Mouse (Mus musculus) B cell, adult (primary cell): Measurements from ENCODE around the gene Olfr141. TPM values are rescaled to one million over a fixed set of nuclear protein-coding genes. Genes with fewer than 3 reads are reported as not detected.

Experiments used
- total RNA-seq: library from RNA; stranded (reverse); gene quantifications from 4 replicates; pipeline ENCODE4 v1.2.4, GENCODE M21; 2023; ENCODE audit not compliant: inconsistent age

The Olfr141 gene
- total RNA-seq: not detected in 4 replicates

GRCm38 (mm10) chr2:86809918-86810317, at the start of gene Olfr141:
TSS of gene Olfr141 (minus strand) at chr2:86810018.

GRCm38 (mm10) chr2:86851596-86851995, 41.8 kb upstream of the Olfr141 start, which contains the start of gene Olfr1095:
TSS of gene Olfr1095 (minus strand) at chr2:86851696.

GRCm38 (mm10) chr2:86824363-86824762, 14.5 kb upstream of the Olfr141 start, which contains the start of gene Olfr1094:
TSS of gene Olfr1094 (plus strand) at chr2:86824663.

GRCm38 (mm10) chr2:86782179-86782578, 27.6 kb downstream of the Olfr141 start, which contains the start of gene Olfr1093:
TSS of gene Olfr1093 (plus strand) at chr2:86782479.

GRCm38 (mm10) chr2:86758893-86759292, 50.9 kb downstream of the Olfr141 start, which contains the start of gene Olfr1090:
TSS of gene Olfr1090 (minus strand) at chr2:86758993.

Other genes with a start within 250 kb of the Olfr141 start
- not detected in 4 replicates for gene Olfr1082, start 211.1 kb downstream of the Olfr141 start, total RNA-seq
- gene Olfr1084, start 170.3 kb downstream of the Olfr141 start, total RNA-seq: not detected in 4 replicates
- gene Olfr1085, start 148.0 kb downstream of the Olfr141 start, total RNA-seq: not detected in 4 replicates
- not detected in 4 replicates for gene Olfr1086, start 129.9 kb downstream of the Olfr141 start, total RNA-seq
- gene Olfr1087, start 111.6 kb downstream of the Olfr141 start, total RNA-seq: not detected in 4 replicates
- gene Olfr1089, start 76.3 kb downstream of the Olfr141 start, total RNA-seq: not detected in 4 replicates
- not detected in 4 replicates for gene Olfr1090, start 51.0 kb downstream of the Olfr141 start, total RNA-seq
- not detected in 4 replicates for gene Olfr1093, start 27.5 kb downstream of the Olfr141 start, total RNA-seq
- not detected in 4 replicates for gene Olfr1094, start 14.6 kb upstream of the Olfr141 start, total RNA-seq
- gene Olfr1095, start 41.7 kb upstream of the Olfr141 start, total RNA-seq: not detected in 4 replicates
- gene Gm13723, start 64.8 kb upstream of the Olfr141 start, total RNA-seq: not detected in 4 replicates
- not detected in 4 replicates for gene Olfr1097, start 82.2 kb upstream of the Olfr141 start, total RNA-seq
- gene Olfr1098, start 114.5 kb upstream of the Olfr141 start, total RNA-seq: not detected in 4 replicates
- not detected in 4 replicates for gene Olfr1099, start 150.7 kb upstream of the Olfr141 start, total RNA-seq
- gene Olfr1100, start 169.9 kb upstream of the Olfr141 start, total RNA-seq: not detected in 4 replicates
- gene Olfr1101, start 181.2 kb upstream of the Olfr141 start, total RNA-seq: not detected in 4 replicates
- gene Olfr1102, start 188.4 kb upstream of the Olfr141 start, total RNA-seq: not detected in 4 replicates
- gene Olfr1104, start 217.1 kb upstream of the Olfr141 start, total RNA-seq: not detected in 4 replicates
- not detected in 4 replicates for gene Olfr1105, start 226.5 kb upstream of the Olfr141 start, total RNA-seq
- gene Olfr1106, start 242.3 kb upstream of the Olfr141 start, total RNA-seq: not detected in 4 replicates